Mouse (Mus musculus) midbrain, embryonic 11.5 days (tissue): ENCODE data around the gene Pde3a. TPM values are rescaled to one million over a fixed set of nuclear protein-coding genes. Genes with fewer than 3 reads are reported as not detected.

Experiments used
- ATAC-seq: fragments of 200-750 bp; cut with Nextera tagmentation; 2 replicates; pipeline ENCODE4 v1.8.0; 2017; ENCODE audit warnings: moderate TSS enrichment, moderate library complexity; ENCODE audit not compliant: low FRiP score
- DNase-seq: peaks from one replicate; pipeline ENCODE4 v3.0.0; 2015; ENCODE audit warnings: low spot score; ENCODE audit errors: missing footprints
- H3K27ac ChIP-seq: fragments of 300-500 bp; sonication (generic); 2 replicates; pipeline ENCODE4 v1.5.1; 2014; ENCODE audit warnings: low read depth, low read length
- H3K27me3 ChIP-seq: fragments of 300-500 bp; sonication (generic); 2 replicates; pipeline ENCODE4 v1.6.1; 2014; ENCODE audit warnings: mild to moderate bottlenecking, low read length, moderate library complexity, mixed read lengths; ENCODE audit not compliant: control insufficient read depth, insufficient read depth
- H3K36me3 ChIP-seq: fragments of 300-500 bp; sonication (generic); 2 replicates; pipeline ENCODE4 v1.6.1; 2014; ENCODE audit warnings: mild to moderate bottlenecking, low read length, moderate library complexity, mixed read lengths; ENCODE audit not compliant: control insufficient read depth, insufficient read depth
- H3K4me1 ChIP-seq: fragments of 300-500 bp; sonication (generic); 2 replicates; pipeline ENCODE4 v1.6.1; 2014; ENCODE audit warnings: low read length; ENCODE audit not compliant: control insufficient read depth, insufficient read depth
- H3K4me2 ChIP-seq: fragments of 300-500 bp; sonication (generic); 2 replicates; pipeline ENCODE4 v1.6.1; 2014; ENCODE audit warnings: mild to moderate bottlenecking, moderate library complexity
- H3K4me3 ChIP-seq: fragments of 300-500 bp; sonication (generic); 2 replicates; pipeline ENCODE4 v1.5.1; 2014; ENCODE audit warnings: low read depth, low read length
- H3K9ac ChIP-seq: fragments of 300-500 bp; sonication (generic); 2 replicates; pipeline ENCODE4 v1.6.1; 2014; ENCODE audit warnings: low read length
- H3K9me3 ChIP-seq: fragments of 300-500 bp; sonication (generic); 2 replicates; pipeline ENCODE4 v1.6.1; 2016; ENCODE audit warnings: low read length; ENCODE audit not compliant: control insufficient read depth
- WGBS: fragments of 180-500 bp; shearing (Covaris S2); extraction: QIAGEN DNeasy Blood & Tissue Kit; methylation state at CpG from one replicate; pipeline ENCODE4 v1.1.7; 2014; 5-methylcytosine and 5-hydroxymethylcytosine counted together
- polyA plus RNA-seq: library from polyadenylated mRNA; unstranded; fragments of >200 nt; fragmentation: Nextera tagmentation; extraction: Ambion mirVana; gene quantifications from 2 replicates; pipeline ENCODE4 v1.2.1, GENCODE M21; 2014

Gene Pde3a
- polyA plus RNA-seq, 1 experiment from 2014 or later, result 2.1 TPM

GRCm38 (mm10) chr6:141388104-141388503 is 139.0 kb downstream of the Pde3a start:
- no peak for ATAC-seq
- WGBS, result 79% methylated on average over 5 of the region's 5 CpGs

GRCm38 (mm10) chr6:141395926-141396325 is 146.9 kb downstream of the Pde3a start:
- ATAC-seq (no peak), DNase-seq (no peak)
- Histone ChIP-seq H3K9me3 (no peaks in the 10 kb centered on the region), H3K9ac (no peak overlapping the region), H3K27ac (no peak overlapping the region), H3K27me3 (no peaks in the 10 kb centered on the region), H3K36me3 (no peaks in the 10 kb centered on the region), H3K4me1 (no peaks in the 10 kb centered on the region), H3K4me2 (no peak overlapping the region), H3K4me3 (no peak overlapping the region)
- 90% methylated on average over 3 of the region's 3 CpGs for WGBS

More at GRCm38 (mm10) chr6:141388104-141388503, 139.0 kb downstream of the Pde3a start:
- H3K27ac ChIP-seq, result no peak overlapping the region
- no peaks in the 10 kb centered on the region for H3K4me1 ChIP-seq
- no peak overlapping the region for H3K9ac ChIP-seq
- H3K4me3 ChIP-seq, result no peak overlapping the region
- H3K36me3 ChIP-seq, result no peaks in the 10 kb centered on the region
- H3K4me2 ChIP-seq, result no peak overlapping the region
- no peak for DNase-seq
- H3K27me3 ChIP-seq, result no peaks in the 10 kb centered on the region
- H3K9me3 ChIP-seq, result no peaks in the 10 kb centered on the region

- DNase-seq, result no peak
- ATAC-seq, result no peak
- Histone ChIP-seq H3K4me3 (no peak overlapping the region), H3K36me3 (no peaks in the 10 kb centered on the region), H3K9ac (no peak overlapping the region), H3K27me3 (no peaks in the 10 kb centered on the region), H3K4me2 (no peak overlapping the region), H3K4me1 (no peaks in the 10 kb centered on the region), H3K9me3 (no peaks in the 10 kb centered on the region), H3K27ac (no peak overlapping the region)
- WGBS, result 62% methylated on average over 4 of the region's 4 CpGs
These were observed 150.3 kb downstream of the Pde3a start for GRCm38 (mm10) chr6:141399411-141399810.

GRCm38 (mm10) chr6:141403943-141404342 is 154.9 kb downstream of the Pde3a start:
- no peak overlapping the region for H3K4me3 ChIP-seq
- no peak overlapping the region for H3K4me2 ChIP-seq
- WGBS, result 86% methylated on average over 2 of the region's 2 CpGs
- H3K9me3 ChIP-seq, result no peaks in the 10 kb centered on the region
- no peak overlapping the region for H3K27ac ChIP-seq
- no peak overlapping the region for H3K9ac ChIP-seq
- ATAC-seq, result no peak
- no peaks in the 10 kb centered on the region for H3K4me1 ChIP-seq
- H3K36me3 ChIP-seq, result no peaks in the 10 kb centered on the region
- no peak for DNase-seq
- no peaks in the 10 kb centered on the region for H3K27me3 ChIP-seq

- 82% methylated on average over 7 of the region's 7 CpGs for WGBS
- ATAC-seq, result no peak
- no peaks in the 10 kb centered on the region for H3K36me3 ChIP-seq
These were observed 155.6 kb downstream of the Pde3a start for GRCm38 (mm10) chr6:141404649-141405048.

GRCm38 (mm10) chr6:141405496-141405895 is 156.4 kb downstream of the Pde3a start:
- H3K4me3 ChIP-seq, result no peak overlapping the region
- H3K27me3 ChIP-seq, result no peaks in the 10 kb centered on the region
- H3K4me1 ChIP-seq, result no peaks in the 10 kb centered on the region
- WGBS, result 83% methylated on average over 5 of the region's 5 CpGs
- DNase-seq (no peak), ATAC-seq (no peak)
- no peak overlapping the region for H3K27ac ChIP-seq
- no peaks in the 10 kb centered on the region for H3K9me3 ChIP-seq
- H3K9ac ChIP-seq, result no peak overlapping the region
- no peak overlapping the region for H3K4me2 ChIP-seq
- H3K36me3 ChIP-seq, result no peaks in the 10 kb centered on the region

More at GRCm38 (mm10) chr6:141404649-141405048, 155.6 kb downstream of the Pde3a start:
- Histone ChIP-seq H3K4me2 (no peak overlapping the region), H3K9me3 (no peaks in the 10 kb centered on the region), H3K9ac (no peak overlapping the region), H3K4me1 (no peaks in the 10 kb centered on the region), H3K4me3 (no peak overlapping the region), H3K27me3 (no peaks in the 10 kb centered on the region), H3K27ac (no peak overlapping the region)
- no peak for DNase-seq

GRCm38 (mm10) chr6:141408758-141409157 is 159.7 kb downstream of the Pde3a start:
- no peak overlapping the region for H3K4me2 ChIP-seq
- no peaks in the 10 kb centered on the region for H3K36me3 ChIP-seq
- H3K9me3 ChIP-seq, result no peaks in the 10 kb centered on the region
- WGBS, result 92% methylated on average over 4 of the region's 4 CpGs
- no peaks in the 10 kb centered on the region for H3K27me3 ChIP-seq
- H3K27ac ChIP-seq, result no peak overlapping the region
- DNase-seq (no peak), ATAC-seq (no peak)
- H3K9ac ChIP-seq, result no peak overlapping the region
- no peaks in the 10 kb centered on the region for H3K4me1 ChIP-seq
- no peak overlapping the region for H3K4me3 ChIP-seq

GRCm38 (mm10) chr6:141410836-141411235 is 161.8 kb downstream of the Pde3a start:
- DNase-seq (no peak), ATAC-seq (no peak)
- 88% methylated on average over 5 of the region's 5 CpGs for WGBS
- Histone ChIP-seq H3K4me2 (no peak overlapping the region), H3K36me3 (no peaks in the 10 kb centered on the region), H3K27me3 (no peaks in the 10 kb centered on the region), H3K4me1 (no peaks in the 10 kb centered on the region), H3K9ac (no peak overlapping the region), H3K4me3 (no peak overlapping the region), H3K27ac (no peak overlapping the region), H3K9me3 (no peaks in the 10 kb centered on the region)

- WGBS, result 90% methylated on average over 6 of the region's 6 CpGs
- Histone ChIP-seq H3K27ac (no peak overlapping the region), H3K9me3 (no peaks in the 10 kb centered on the region), H3K4me2 (no peak overlapping the region), H3K27me3 (no peaks in the 10 kb centered on the region), H3K9ac (no peak overlapping the region), H3K4me3 (no peak overlapping the region), H3K4me1 (no peaks in the 10 kb centered on the region), H3K36me3 (no peaks in the 10 kb centered on the region)
- no peak for ATAC-seq
- DNase-seq, result no peak
These were observed 176.0 kb downstream of the Pde3a start for GRCm38 (mm10) chr6:141425114-141425513.

- ATAC-seq (no peak), DNase-seq (no peak)
- H3K4me2 ChIP-seq, result no peak overlapping the region
- WGBS, result 89% methylated on average over 4 of the region's 4 CpGs
- no peaks in the 10 kb centered on the region for H3K27me3 ChIP-seq
- no peak overlapping the region for H3K4me3 ChIP-seq
- H3K9ac ChIP-seq, result no peak overlapping the region
- H3K4me1 ChIP-seq, result no peaks in the 10 kb centered on the region
- H3K9me3 ChIP-seq, result no peaks in the 10 kb centered on the region; the same call in 1 of the 2 replicates
- H3K36me3 ChIP-seq, result no peaks in the 10 kb centered on the region
- H3K27ac ChIP-seq, result no peak overlapping the region
These were observed 179.5 kb downstream of the Pde3a start for GRCm38 (mm10) chr6:141428587-141428986.
